In the genomic region with DNA sequence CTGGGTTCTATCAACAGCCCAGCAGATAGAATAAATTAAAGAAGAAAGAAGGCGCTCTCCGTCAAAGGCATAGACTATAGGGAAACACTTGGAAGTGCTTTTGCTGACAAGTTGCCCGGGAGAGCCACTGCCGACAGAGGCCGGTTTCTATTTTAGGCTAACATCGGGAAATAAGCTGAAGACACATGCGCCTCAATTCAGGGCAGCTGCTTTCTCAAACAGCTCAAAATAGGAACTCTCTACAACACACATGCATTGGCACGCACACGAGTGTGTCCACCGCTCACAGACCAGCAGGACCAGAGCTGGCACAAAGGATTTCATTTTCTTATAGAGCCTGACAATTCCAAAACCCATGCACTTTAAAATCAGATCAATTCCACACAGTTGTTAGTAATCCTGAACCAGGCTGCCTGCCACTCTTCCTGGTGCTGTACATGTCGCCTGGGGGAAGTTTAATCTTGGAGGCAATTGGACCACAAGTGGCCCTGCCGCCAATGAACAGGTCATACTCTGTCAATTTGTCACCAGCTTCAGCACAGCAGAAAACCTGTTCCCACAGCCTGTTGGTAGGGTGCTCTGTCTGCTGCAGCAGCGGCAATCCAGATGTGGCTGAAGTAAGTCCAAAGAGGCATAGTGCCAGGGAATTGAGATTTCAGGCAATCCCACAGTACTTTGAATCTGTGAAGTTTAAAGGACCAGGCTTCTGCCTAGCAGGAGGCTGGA, we compare ENCODE assay signal across 9 mouse cellular contexts.
A peak's percentile ranks its signal among the peaks of the same experiment; 100 is the strongest.
DNase-seq lines count a peak whose midpoint lies in the region; ATAC-seq and TF ChIP-seq lines count a peak whose summit lies in the region.
"Had no signal": no experiment of that assay in that cellular context is flagged by ENCODE, and none has a peak within 500 bp of the region (broad histone marks: within the 10 kb centered on the region; RNA-seq: fewer than 3 reads in every experiment).

No protein-coding gene starts in this region.

- TF ChIP-seq CTCF in lung, embryonic 14.5 days (IDR thresholded peaks at IDR 0.05; ENCODE audit: low read depth): no peak
- TF ChIP-seq CTCF in lung, adult 2 months (IDR thresholded peaks at IDR 0.05; ENCODE audit: insufficient read depth, low read length): no peak
- no peak for TF ChIP-seq CTCF in hindbrain, postnatal 0 days (IDR thresholded peaks at IDR 0.05; ENCODE audit: low read depth)

- TF ChIP-seq POLR2A in lung, adult 2 months (IDR thresholded peaks at IDR 0.05; ENCODE audit: borderline replicate concordance, extremely low read depth, low read depth, low read length): no peak

- H3K9ac ChIP-seq in lung, embryonic 14.5 days: no peak overlapping the region
- peak overlapping the region; percentile 33; the same call in 1 of the 2 replicates for H3K9ac ChIP-seq in hindbrain, postnatal 0 days (replicated peaks; ENCODE audit: low read length)
- no peak overlapping the region; the same call in 1 of the 2 replicates for H3K9ac ChIP-seq in limb, embryonic 11.5 days (ENCODE audit: low read length)

- H3K27me3 ChIP-seq in lung, embryonic 14.5 days (ENCODE audit: insufficient read depth, low read length): no peaks in the 10 kb centered on the region
- H3K27me3 ChIP-seq in hindbrain, postnatal 0 days (ENCODE audit: insufficient read depth, low read length): no peaks in the 10 kb centered on the region
- no peaks in the 10 kb centered on the region for H3K27me3 ChIP-seq in limb, embryonic 11.5 days (ENCODE audit: control insufficient read depth, insufficient read depth, low read length)
- H3K27me3 ChIP-seq: Patski had no signal

- DNase-seq in lung, embryonic 14.5 days: peak; percentile 60
- DNase-seq in lung, adult 2 months: no peak
- DNase-seq in frontal cortex, postnatal 36 days (ENCODE audit: low spot score in 2 of 2): peak; percentile 34 to 75
- peak; percentile 44 for DNase-seq in hindbrain, postnatal 0 days (ENCODE audit: low spot score)
- DNase-seq in limb, embryonic 11.5 days (ENCODE audit: low spot score): no peak
- peak; percentile 63 for DNase-seq in skeletal muscle tissue, adult 2 months (ENCODE audit: low read depth, low spot score)
- no peak for DNase-seq in embryo, embryonic 9.5 days (ENCODE audit: extremely low spot score)
- DNase-seq in thymus, postnatal 0 days (ENCODE audit: low spot score): no peak

- peaks cover 20% of the 10 kb centered on the region for H3K4me1 ChIP-seq in lung, embryonic 14.5 days (ENCODE audit: insufficient read depth)
- peaks cover 21% of the 10 kb centered on the region for H3K4me1 ChIP-seq in lung, adult 2 months (ENCODE audit: control insufficient read depth, insufficient read depth, low read length)
- peaks cover 18% of the 10 kb centered on the region for H3K4me1 ChIP-seq in hindbrain, postnatal 0 days (ENCODE audit: insufficient read depth, low read length)
- H3K4me1 ChIP-seq in limb, embryonic 11.5 days (ENCODE audit: control insufficient read depth, insufficient read depth, low read length): peaks cover 14% of the 10 kb centered on the region

- peak overlapping the region; percentile 26 for H3K4me2 ChIP-seq in lung, embryonic 14.5 days
- H3K4me2 ChIP-seq in hindbrain, postnatal 0 days (ENCODE audit: low read depth, low read length): no peak overlapping the region
- no peak overlapping the region for H3K4me2 ChIP-seq in limb, embryonic 11.5 days (ENCODE audit: low read depth, severe bottlenecking)

- 0 out of 2 replicates have a peak, but pooled peaks have one; percentile 5 for ATAC-seq in lung, embryonic 14.5 days (ENCODE audit: insufficient read depth)
- ATAC-seq in hindbrain, postnatal 0 days: 0 out of 2 replicates have a peak, but pooled peaks have one; percentile 29
- ATAC-seq in limb, embryonic 11.5 days (ENCODE audit: insufficient number of reproducible peaks, low FRiP score, low TSS enrichment, low read depth): no peak

- H3K4me3 ChIP-seq in lung, embryonic 14.5 days (ENCODE audit: low read depth, low read length): no peak overlapping the region
- no peak overlapping the region for H3K4me3 ChIP-seq in lung, adult 2 months (replicated peaks; ENCODE audit: extremely low read depth, low read depth, low read length)
- no peak overlapping the region for H3K4me3 ChIP-seq in hindbrain, postnatal 0 days (ENCODE audit: low read length)
- H3K4me3 ChIP-seq in limb, embryonic 11.5 days (ENCODE audit: low read depth, low read length): no peak overlapping the region

- no peaks in the 10 kb centered on the region for H3K36me3 ChIP-seq in lung, embryonic 14.5 days (ENCODE audit: insufficient read depth)
- H3K36me3 ChIP-seq in hindbrain, postnatal 0 days (ENCODE audit: insufficient read depth, low read length): no peaks in the 10 kb centered on the region
- no peaks in the 10 kb centered on the region for H3K36me3 ChIP-seq in limb, embryonic 11.5 days (ENCODE audit: control insufficient read depth, insufficient read depth, low read length)

- H3K27ac ChIP-seq in lung, embryonic 14.5 days (ENCODE audit: low read depth): peak overlapping the region; percentile 83
- H3K27ac ChIP-seq in hindbrain, postnatal 0 days: peak overlapping the region; percentile 62; the same call in 1 of the 2 replicates
- 0 out of 2 replicates have a peak overlapping the region, but pooled peaks have one; percentile 15 for H3K27ac ChIP-seq in limb, embryonic 11.5 days (replicated peaks; ENCODE audit: low read depth, low read length)

- WGBS in lung, embryonic 14.5 days: 29% methylated on average over 13 of the region's 13 CpGs
- WGBS in lung, adult 2 months: 33% methylated on average over 13 of the region's 13 CpGs
- 35% methylated on average over 13 of the region's 13 CpGs for WGBS in hindbrain, postnatal 0 days
- WGBS in limb, embryonic 11.5 days: 68% methylated on average over 13 of the region's 13 CpGs

- H3K9me3 ChIP-seq in lung, embryonic 14.5 days (ENCODE audit: low read depth, low read length): no peaks in the 10 kb centered on the region
- no peaks in the 10 kb centered on the region for H3K9me3 ChIP-seq in hindbrain, postnatal 0 days (ENCODE audit: low read length)
- no peaks in the 10 kb centered on the region for H3K9me3 ChIP-seq in limb, embryonic 11.5 days (ENCODE audit: control insufficient read depth, low read length)

Comparison
In these comparisons a context has a peak if more than half of its experiments do, and no peak if none do; other contexts are left out.
1. DNase-seq: peak in lung, embryonic 14.5 days (single experiment), frontal cortex, postnatal 36 days (2 of 2), hindbrain, postnatal 0 days (single experiment) and skeletal muscle tissue, adult 2 months (single experiment); none in lung, adult 2 months (single experiment), limb, embryonic 11.5 days (single experiment), embryo, embryonic 9.5 days (single experiment) and thymus, postnatal 0 days (single experiment).
2. H3K27ac ChIP-seq: peak in every context shown above with its lines; median percentile 83 in lung, embryonic 14.5 days; 62 in hindbrain, postnatal 0 days; 15 in limb, embryonic 11.5 days.